Mouse (Mus musculus): ENCODE data around the gene Tmod3. TPM values are rescaled to one million over a fixed set of nuclear protein-coding genes. Genes with fewer than 3 reads are reported as not detected.
"Not testable (repeated sequence)": the region's sequence is repeated elsewhere in the genome, so short reads cannot be mapped to it uniquely, and the experiment has no call there.

Tmod3 gene
- polyA plus RNA-seq, 1 experiment: 28.1 TPM

DNA sequence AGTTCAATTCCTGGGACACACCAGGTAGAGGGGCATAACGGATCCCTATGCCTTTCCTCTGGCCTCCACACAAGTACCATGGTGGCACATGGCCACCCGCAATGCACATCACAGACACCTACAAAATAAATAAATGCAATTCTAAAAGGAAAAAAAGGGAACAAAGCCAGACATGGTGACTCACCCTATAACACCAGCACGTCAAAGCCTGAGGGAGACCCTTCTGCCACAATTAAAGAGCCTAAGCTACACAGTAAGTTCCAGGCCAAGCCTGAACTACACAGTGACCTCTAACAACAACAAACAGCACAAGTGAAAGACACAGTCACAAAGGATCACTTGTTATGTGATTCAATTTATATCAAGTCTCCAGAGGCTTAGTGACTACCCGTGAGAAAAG is 5.7 kb downstream of the Tmod3 start:
- DNase-seq (ENCODE audit: low read depth): no peak

DNA sequence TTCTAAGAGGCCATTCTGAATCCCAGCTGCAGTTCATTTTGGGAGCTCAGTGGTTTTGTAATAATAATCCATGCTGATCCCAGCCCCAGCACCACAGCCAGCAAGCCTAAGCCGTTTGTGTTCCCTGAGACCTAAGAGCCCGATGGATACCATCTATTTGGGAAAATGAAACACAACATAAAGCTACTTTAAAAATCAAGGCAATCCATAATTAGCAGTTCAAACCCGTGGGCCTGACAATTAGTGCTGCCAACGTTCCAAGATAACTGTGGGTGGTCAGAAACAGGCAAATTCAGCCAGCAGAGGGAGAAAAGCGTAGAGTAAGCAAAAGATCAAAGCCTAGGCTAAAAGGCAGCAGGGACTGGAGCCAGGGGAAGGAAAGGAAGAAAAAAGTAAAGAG is 8.1 kb downstream of the Tmod3 start:
- DNase-seq (ENCODE audit: low read depth): no peak

DNA sequence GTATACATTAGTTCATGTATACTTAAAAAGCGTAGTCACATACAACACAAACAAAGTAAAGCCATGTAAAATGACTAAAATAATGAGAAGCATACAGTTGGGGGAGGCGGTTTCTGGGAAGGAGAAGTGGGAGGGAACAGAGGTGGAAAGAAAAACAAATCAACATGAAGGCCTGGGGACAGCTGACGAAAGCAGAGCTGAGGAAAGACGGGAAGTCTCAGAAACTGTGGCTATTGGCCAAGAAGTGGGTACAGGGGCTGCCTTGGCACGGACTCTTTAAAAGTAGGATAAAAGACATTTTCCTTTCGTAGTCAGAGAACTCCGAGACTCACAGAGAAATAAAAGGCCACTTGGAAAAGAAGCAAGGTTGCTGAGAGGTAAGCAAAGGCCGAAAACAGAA is 10.4 kb downstream of the Tmod3 start:
- DNase-seq (ENCODE audit: low read depth): no peak

DNA sequence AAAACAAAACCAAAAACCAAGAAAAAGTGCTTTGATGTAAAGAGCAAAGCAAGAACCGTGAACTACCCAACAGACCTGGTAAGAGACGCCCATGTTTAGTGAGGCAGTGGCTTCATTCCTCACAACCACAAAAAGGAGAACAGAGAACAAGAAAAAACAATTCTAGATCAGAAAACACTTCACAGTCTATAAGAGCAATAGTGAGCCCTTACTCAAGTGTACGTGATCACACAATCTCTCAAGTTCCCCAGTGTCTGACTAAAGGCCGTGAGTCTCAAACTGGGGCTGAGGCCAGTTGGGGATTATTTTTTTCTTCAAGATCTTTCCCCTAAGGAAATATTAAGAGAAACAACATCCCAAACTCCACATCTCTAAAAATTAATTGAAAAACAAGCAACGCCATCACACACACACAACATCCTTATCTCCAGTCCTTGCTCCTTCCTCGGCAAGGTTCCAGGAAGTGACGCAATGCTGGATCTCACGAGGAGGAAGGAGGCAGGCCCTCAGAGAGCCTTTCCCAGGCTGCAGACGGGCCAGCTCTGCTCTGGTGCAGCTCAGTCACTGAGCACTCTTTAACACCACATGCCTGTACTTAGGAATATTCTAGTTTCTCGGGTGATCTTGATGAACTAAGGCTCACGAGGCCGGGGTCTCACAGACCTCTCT is 12.4 kb downstream of the Tmod3 start:
- DNase-seq (ENCODE audit: low read depth): no peak

DNA sequence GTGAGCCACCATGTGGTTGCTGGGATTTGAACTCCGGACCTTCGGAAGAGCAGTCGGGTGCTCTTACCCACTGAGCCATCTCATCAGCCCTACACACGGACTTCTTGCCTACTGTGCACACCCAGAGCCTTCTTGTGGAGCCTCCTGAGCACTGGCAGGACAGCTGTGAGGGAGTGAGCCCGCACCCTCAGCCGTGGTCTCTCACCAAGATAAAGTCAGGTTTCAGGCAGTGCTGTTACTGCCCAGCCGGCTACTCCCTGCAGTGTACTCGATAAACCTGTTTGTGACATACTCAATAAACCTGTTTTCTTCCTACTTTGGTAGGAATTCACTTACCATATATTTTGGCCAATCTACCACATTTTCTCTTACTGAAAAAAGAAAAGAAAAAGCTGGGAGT is 13.9 kb downstream of the Tmod3 start:
- no peak for DNase-seq (ENCODE audit: low read depth)

DNA sequence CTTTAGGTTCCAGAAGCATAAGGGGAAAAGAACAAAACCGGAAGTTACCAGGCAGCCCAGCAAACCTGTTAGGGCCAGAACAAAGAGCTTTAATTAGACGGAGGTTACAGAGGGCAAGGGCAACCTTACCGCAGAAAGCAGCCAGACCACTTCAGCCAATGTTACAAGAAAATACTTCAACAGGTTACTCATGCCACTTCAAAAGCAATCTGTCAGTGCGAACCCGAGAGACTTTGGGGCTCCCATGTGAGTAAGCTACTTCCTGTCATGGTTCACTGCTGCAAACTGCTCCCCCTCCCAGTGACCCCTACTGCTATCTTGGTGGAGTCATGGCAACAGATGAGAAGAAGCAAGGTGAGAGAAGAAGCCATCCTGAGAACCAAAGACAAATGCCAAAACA is 18.0 kb downstream of the Tmod3 start:
- no peak for DNase-seq (ENCODE audit: low read depth)

DNA sequence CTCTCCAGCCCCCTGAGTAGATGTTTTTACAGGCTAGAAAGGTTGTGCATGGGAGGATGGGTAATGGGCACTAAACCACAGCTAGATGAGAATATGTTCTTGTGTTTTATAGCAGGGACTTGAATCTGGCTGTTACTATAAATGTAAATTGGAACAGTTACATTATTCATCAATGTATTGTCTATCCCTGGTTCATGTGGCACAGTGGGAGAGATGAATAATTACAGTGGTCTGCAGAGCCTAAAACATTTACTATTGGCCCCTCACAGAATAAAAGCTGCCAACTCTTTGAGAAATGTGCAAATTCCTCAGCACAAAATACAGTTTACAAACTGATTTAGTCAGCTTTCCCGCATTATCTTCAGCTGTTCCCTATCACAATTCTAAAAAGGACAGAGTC is 23.0 kb downstream of the Tmod3 start:
- DNase-seq (ENCODE audit: low read depth): no peak

DNA sequence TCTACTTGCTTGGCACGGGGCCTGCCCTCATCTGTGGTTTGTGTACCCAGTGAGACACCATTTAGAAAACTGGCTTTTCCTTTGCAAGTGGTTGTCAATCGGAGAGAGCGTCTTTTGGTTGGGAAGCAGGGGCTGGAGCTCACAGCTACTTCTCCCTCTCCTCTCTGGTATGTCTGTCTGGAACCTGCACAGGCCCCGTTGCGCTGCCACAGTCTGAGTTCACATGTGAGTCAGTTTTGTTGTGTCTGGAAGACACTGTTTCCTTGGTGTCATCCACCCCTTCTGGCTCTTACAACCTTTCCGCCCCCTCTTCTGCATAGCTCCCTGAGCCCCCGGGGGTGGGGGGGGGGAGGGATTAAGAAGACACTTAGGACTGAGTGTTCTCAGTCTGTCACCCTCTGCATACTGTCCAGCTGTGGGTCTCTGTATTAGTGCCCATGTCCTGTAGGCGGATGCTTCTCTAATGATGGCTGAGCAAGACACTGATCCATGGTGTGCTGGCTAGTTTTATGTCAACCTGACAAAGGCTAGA is 25.0 kb downstream of the Tmod3 start:
- no peak for DNase-seq (ENCODE audit: low read depth)

DNA sequence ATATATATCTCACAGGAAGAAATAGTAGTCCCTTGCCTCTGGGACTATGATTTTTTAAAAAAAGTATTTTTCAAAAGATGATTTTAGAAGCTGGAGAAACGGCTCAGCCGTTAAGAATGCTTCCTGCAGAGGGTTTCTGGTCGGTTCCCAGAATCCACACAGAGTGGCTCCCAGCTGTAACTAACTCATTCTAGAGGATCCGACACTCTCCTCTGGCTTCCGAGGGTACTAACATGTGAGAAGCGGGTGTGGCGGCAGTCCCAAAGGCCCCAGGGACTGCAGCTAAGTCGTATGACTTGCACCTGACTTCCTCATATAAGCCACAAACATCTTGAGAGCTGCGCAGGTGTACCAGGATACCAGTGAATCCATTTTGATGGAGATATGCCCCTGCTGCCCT is 26.5 kb downstream of the Tmod3 start:
- DNase-seq (ENCODE audit: low read depth): not testable (repeated sequence)

DNA sequence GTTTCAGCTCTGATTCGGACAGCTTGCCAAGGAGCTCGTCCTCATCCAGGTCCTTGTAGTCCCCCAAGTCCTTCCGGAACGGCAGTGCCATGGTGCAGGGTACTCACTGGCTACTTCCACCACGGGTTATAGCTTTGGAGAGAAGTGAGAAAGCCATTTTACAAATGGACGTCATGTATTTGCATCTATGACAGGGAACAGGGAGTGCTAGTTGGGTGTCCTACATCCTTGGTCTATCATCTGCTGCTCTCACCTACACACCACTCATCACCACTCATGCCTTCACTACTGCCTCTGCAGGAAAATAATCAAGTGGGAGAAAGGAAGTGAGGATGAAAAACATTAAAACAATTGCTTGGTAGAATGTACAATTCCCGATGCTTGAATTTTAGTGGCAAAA is 27.0 kb downstream of the Tmod3 start:
- DNase-seq (ENCODE audit: low read depth): no peak

DNA sequence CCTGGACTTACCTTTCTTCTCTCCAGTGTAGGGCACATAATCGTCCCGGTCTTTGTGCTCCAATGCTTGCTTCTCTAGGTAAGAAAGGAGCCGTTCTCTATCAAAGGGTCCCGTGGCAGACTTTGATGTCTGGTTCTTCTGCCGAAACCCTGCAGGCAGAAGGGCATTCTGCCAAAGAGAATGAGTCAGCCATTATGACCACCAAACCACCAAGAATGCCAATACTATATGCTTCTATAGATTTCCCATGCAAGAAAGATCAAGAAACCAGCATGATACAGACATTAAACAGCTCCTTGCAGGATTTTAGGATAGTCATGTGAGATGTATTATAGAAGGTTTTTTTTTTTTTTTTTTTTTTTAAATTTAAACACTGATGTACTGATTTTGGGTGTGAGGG is 30.1 kb downstream of the Tmod3 start:
- no peak for DNase-seq (ENCODE audit: low read depth)

DNA sequence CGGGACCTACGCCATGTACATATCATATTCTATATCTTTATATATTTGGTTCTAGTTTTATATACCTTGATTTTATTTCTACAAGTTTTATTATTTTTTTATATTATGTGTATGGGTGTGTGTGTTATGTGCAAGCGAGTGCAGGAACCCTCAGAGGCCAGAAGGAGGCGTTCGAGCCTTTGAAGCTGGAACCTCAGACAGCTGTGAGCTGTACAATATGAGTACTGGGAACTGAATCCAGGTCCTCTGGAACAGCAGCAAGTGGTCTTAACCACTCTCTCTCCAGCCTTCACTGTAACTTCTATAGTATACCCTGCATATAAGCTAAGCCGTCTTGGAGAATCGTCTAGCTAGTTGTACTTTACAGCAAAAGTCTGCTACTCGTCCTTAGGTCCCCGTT is 31.4 kb downstream of the Tmod3 start:
- DNase-seq (ENCODE audit: low read depth): no peak

DNA sequence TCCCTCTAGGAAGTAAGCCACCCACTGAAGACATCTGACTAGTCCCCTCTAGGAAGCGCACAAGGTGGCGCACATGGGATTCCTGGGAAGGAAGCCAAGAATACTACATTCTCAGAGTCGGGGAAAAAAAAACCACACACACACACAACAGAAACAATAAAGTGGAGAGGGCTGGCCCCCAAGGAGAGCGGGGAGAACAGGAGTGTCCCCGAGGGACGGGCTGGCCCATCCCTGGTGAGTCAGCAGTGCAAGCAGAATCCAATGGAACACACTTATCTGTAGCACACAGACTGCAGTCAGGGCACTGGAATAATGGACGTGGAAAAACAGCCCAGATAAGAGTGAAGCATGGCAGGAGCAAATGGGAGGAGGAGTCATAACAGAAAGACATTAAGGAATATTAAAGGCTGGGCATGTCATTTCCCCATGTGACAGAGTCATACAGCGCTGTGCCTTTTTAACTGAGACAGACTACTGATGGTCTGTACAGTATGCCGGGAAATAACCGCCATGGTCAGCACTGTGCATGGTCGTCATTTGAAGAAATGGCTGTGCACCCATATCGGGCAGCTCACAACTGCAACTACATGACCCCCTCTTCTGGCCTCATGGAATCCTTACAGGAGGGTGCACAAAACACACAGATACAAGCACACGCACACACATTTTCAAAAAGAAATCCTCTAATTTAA is 31.9 kb downstream of the Tmod3 start:
- DNase-seq (ENCODE audit: low read depth): no peak

DNA sequence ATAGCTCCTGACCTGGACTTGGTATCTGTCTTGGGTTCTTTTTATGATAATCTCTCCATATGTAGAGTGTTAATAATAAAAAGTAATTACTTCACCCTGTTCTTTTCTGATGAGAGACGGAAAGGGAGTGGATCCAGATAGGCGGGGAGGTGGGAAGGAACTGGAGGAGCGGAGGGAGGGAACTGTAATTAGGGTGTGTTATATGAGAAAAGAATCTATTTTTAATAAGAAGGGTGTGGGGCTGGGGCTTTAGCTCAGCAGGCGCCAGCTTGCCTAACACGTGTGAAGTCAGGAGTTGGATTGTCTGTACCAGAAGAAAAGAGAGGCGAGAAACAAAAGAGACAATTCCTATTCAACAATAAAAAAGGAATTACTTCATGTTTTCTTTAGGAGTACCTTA is 35.8 kb downstream of the Tmod3 start:
- no peak for DNase-seq (ENCODE audit: low read depth)

DNA sequence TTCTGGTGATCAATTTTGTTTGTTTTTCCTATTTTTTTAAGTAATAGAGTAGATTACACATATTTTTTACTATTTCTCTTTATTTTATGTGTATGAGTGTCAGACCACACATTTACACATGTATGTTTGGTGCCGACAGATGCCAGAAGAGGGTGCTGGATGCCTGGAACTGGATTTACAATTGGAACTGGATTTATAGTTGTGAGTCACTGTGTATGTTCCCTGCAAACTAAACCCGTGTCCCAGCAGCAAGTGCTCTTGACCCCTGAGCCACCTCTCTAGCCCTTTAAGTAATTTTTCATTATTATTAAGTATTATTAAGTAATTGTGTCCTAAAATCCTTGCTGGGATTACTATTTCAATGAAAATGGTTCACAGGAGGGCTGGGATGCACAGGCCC is 37.2 kb downstream of the Tmod3 start:
- no peak for DNase-seq (ENCODE audit: low read depth)

DNA sequence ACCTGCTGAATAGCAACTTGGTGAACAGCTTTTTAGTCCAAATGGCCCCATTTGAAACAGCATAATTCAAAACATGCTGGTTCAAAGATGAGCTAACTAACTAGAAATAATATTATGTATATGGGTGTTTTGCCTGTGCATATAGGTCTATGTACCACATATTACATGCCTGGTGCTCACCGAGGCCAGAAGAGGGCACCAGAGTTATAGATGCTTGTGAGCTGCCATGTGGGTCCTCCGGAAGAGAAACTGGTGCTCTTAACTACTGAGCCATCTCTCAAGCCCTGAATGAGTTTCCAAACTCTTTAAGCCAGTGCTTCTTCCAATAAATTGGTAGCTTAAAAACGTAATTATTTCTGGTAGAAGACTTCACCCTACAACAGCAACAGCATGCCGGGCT is 37.7 kb downstream of the Tmod3 start:
- no peak for DNase-seq (ENCODE audit: low read depth)

DNA sequence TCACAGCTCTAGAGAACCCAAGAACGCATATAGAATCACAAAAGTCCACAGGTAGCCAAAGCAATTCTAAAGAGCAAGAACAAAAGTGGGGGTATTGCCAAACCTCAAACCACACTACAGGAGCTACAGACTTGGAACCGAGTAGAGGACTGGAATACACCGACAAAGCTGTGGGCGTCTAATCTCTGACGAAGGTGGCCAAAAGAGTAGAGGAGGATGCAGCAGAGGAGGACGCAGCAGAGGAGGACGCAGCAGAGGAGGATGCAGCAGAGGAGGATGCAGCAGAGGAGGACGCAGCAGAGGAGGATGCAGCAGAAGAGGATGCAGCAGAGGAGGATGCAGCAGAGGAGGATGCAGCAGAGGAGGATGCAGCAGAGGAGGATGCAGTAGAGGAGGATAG is 38.5 kb downstream of the Tmod3 start:
- DNase-seq (ENCODE audit: low read depth): no peak

DNA sequence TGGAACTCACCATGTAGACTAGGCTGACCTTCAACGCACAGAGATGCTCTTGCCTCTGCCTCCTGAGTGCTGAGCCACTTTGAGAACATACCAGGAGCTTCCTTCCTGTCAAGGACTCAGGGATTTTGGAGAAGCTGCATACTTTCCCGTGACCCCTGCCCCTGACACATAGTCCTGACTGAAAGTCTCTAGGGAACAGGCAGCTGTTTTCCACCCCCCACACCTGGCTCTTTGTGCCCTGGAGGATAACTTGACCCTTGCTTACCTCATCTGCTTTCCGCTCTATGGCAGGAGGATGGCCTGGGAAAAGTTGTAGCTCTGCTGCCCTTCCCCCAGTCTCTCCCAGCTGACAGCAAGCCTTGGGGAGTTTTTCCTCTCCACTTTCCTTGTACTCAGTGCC is 41.7 kb downstream of the Tmod3 start:
- no peak for DNase-seq (ENCODE audit: low read depth)

DNA sequence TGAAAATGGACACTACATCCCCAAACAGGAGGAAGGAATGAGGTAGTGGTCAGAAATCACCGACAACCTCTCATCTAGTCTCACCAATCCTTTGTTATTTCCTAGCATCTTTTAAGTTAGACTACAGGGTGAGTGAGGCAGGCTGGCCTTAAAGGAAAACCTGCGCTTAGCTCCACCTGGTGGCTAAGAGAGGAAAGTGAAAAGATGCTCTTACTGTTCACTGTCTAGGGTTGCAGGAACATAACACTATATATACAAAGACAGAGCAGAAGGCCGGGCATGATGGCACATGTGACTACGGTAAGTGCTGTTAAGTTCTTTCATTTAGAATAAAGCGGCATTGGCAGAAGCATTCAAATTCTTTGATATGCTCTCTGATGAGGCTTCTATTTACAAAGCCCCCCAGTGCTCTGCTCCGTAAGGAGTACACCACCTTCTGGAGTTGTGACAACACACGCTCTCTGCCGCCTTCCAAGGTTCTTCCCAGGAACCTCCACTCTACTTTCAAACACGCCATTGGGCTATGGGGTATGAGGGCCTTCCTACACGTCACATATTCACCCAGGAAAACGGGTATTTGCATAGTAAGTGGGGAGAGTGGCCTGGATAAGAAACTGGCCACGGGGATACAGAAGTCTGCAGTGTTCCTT is 43.9 kb downstream of the Tmod3 start:
- DNase-seq (ENCODE audit: low read depth): no peak

DNA sequence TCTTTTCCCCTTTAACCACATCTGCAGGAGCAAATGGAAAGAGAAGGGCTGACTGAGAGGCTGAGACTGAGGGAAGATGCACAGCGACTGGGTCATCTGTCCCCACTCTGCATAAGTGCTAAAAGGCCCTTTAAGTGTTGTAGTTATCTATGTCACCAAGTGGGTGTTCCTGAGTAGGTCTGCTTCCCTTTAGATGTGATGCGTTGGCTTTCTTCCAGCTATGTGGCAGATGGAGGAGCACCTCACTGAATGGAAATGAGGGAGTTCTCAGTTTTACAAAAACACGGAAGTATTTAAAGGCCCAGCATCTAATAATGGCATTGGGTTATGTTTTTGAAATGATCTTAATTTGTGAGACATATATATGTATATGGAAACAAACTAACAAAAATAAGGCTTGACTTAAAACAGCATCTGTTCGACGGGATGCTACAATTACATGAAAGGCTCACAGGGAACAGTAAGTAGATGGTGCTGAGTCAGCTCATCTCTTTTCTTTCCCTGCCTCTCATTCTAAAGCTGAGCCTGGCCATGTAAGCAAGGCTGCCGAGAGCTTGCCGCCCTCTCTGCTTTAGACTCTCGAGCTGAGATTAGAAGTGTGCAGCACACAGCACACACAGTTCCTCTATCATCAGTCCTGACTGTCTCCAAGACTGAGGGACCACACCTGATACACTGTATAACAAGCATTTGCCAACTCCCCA is 48.1 kb downstream of the Tmod3 start:
- DNase-seq (ENCODE audit: low read depth): no peak

DNA sequence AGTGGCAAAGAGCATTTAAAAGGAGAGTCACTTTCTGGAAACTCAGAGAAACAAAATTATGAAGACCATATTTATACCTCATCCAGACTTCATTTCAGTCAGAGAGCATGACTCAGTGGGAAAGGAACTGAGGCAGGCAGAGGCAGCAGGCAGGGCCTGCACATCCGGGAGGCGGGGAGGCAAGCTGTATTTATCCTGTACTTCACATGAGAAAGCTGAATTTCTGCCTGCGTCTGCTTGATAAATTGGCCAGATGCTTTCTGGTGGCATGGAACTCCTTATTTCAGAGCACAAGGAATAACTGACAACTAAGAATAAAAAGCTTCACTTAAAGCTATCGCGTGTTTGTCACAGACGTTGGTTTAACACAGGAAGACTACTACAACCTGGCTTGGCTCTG is 55.1 kb downstream of the Tmod3 start:
- no peak for DNase-seq (ENCODE audit: low read depth)

DNA sequence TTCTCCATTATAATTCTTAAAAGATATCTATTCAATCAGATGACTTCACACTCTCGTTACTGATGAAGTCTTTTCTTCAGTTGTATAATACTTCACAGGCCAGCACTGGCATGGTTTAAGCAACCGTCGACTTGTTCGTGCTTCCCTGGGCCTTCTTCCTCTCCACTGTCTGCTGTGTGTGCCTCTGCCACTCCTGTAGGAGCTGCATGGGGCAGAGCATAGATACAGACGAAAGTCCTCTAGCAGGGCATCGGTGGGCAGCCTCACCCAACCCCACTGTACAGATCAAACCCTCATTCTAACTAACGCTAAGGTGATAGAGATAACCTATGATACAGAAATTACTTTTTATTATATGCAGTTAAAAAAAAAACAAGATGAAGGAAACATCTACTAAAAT is 60.9 kb downstream of the Tmod3 start:
- DNase-seq (ENCODE audit: low read depth): no peak

DNA sequence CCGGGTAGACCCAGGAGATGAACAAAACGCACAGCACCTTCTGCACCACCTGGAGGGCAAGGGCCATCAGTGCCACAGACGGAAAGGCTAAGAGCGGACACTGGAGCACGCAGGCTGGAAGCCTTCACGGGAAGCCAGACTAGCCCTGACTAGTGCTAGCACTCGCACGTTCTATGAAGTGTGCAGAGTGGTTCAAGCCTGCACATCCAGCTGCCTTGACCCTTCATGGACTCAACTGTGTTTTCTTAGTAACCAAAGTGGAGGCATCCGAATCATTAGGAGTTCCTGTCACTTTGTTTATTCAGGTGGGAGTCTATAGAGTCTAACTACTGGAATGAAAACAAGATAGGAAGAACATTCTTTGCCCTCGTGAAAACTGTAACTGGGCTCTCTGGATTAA is 63.5 kb downstream of the Tmod3 start:
- DNase-seq (ENCODE audit: low read depth): no peak

Measured in gonadal fat pad, adult 2 months (tissue).